Mouse (Mus musculus) 3134 (cell line): Measurements from ENCODE around the gene Zfp524.
"Not testable (repeated sequence)": the region's sequence is repeated elsewhere in the genome, so short reads cannot be mapped to it uniquely, and the experiment has no call there.

Experiments
- DNase-seq: peaks from one replicate; pipeline ENCODE4 v3.0.0-alpha.2; 2011; ENCODE audit warnings: low spot score; ENCODE audit not compliant: insufficient read length; ENCODE audit errors: extremely low read depth

Zfp524 gene

DNA sequence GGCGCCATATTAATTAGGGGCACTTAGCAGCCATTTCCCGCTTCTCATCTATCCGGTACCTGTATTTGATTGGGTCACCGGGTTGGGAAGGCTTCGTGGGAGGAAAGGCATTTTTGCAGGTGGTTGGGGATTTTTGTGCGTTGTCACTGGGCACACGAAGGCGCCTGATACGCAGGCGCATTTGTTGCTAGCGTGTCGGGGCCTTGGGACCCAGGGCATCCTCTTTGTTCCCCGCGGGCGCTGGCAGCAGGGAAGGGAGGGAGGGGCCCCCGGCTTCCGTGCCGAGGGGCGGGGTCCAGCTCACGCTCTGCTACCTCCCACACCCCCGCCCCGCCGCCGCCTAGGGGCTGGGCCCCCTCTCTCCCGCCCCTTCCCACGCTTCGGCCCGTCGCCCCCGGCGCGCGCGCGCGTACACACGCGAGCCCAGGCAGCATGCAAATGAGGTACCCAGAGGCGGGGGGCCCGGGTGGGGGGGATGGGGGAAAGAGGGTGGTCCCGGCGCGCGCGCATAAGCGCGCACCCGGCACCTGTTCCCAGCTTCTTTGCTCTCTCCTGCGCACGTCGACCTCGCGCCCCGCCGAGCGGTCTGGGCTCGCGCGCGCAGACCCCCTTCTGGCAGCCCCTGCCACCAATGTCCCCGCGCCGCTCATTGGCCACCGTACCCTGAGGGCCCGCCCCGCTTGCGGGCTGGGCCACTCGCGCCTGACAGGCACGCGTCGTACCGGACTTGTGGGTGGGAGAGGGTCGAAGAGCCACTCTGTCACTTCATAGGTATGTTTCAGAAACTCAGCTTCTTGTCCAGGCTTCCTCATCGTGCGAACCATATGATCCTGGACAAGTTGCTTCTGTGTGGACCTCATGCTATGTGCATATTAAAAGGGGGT, 1.1 kb downstream of the Zfp524 start, which contains the start of gene Gm44973:
Gene Gm44973 (plus strand): TSS at position 379 of the 884 bp plus-strand sequence.
- DNase-seq, result peak; percentile 94

DNA sequence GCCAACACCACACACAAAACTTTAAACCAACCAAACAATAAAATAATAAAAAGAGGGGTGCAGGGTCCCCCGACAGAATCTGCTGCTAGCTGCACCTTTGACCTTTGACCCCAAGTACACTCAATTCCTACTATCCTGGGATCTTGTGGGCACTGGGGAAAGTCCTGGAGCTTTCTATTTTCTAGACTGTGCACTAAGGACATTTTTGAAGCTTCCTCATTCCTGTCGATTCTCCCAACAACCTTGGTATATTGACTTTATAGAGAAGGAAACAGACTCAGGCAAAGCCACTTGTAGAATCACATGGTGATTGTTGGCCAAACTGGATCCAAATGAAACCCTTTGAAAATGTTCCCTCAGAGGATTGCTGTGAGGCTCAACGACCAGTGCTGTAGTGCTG, 1.8 kb downstream of the Zfp524 start:
- DNase-seq, result no peak

DNA sequence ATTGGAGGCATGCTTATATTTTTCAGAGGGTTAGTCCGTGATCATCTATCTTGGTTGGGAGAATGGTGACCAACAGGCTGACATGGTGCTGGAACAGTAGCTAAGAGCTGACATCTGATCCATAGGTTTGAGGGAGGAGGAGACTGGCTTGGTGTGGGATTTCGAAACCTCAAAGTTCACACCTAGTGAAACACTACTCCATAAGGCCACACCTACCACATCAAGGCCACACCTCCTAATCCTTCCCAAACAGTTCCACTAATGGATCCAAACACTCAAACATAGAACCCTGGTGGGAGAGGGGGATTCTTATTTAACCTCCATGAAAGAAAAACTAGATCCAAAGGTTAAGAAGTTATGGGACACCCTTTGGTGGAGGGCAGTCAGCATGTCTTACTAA, 2.7 kb downstream of the Zfp524 start:
- DNase-seq, result no peak

DNA sequence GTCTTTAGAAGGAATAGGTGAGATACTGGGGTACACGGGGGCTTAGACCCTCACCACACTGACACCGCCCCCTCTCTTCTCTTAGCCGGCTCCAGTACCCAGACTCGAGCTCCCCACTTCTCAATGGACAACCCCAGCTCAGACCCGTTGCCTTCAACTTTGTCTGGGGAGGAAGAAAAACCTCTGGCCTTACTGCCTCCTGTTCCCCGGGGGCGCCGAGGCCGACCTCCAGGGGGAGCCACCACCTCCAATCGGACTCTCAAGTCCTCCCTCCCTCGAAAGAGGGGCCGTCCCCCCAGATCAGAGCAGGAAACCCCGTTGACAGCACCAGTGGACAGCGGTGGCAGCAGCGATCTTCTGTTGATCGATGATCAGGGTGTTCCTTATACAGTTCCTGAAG, 3.1 kb downstream of the Zfp524 start:
- DNase-seq, result no peak

DNA sequence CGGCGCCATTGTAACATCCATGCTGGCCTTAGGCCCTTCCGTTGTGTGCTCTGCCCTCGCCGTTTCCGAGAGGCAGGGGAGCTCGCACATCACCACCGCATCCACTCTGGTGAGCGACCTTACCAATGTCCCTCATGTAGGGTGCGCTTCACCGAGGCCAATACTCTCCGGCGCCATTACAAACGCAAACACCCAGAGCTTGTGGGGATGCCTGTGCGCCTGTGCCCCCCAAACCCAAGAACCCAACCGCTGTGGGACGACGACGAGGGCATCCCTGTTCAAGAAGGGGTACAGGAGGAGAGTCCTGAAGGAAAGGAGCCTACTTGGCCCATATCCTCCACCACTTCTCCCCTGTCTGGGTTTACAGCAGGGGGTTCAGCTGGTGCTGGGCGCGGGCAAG, 3.7 kb downstream of the Zfp524 start:
- DNase-seq, result no peak

DNA sequence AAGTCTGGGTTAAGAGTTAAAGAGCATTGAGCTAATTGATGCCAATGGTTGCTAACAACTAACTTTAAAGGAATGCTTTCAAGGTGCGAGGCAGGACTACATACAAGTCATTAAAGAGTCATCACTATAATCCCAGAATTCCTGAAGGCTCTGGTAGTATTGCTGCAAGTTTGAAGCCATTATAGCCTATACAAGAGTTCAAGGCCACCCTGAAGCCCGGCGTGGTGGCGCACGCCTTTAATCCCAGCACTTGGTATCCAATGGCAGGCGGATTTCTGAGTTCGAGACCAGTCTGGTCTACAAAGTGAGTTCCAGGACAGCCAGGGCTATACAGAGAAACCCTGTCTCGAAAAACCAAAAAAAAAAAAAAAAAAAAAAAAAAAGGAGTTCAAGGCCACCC, 5.4 kb downstream of the Zfp524 start:
- DNase-seq, result not testable (repeated sequence)

DNA sequence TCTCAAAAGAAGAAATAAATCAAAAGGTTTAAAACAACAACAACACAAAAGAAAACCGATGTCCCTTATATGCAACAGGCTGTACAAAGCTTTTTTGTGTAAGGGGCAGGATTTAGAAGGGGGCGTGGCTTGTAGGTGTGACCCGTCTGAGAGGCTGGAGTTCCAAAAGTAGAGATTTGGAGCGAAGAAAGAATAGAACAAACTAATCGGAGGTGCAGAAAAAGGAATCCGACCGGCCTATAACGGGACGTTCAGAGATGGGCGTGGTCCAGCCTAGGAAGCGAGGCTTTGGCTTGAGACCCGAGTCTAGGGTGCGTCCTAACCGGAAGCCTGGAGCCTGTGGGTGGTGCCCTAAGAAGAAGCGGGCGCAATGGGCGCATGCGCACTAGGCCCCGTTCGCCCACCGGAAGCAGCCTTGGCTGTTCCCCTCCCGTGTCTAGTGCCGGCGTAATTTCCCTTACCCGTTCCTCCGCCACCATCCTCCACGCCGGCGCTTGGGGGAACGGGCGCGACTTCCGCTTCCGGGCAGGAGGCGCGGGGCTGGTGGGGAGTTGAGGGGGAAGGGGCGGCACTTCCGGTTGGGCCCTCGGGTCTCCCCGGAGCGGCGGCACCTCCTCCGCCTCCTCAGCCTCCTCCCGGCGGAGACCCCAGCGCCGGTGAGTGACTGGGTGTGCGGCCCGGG, 5.9 kb downstream of the Zfp524 start, which contains the start of the genes Zfp865 and Ccdc106:
Gene Zfp865 (plus strand): TSS at position 377 of the 682 bp plus-strand sequence.
Gene Ccdc106 (plus strand): TSS at position 554 of the 682 bp plus-strand sequence.
- peak; percentile 99 for DNase-seq

DNA sequence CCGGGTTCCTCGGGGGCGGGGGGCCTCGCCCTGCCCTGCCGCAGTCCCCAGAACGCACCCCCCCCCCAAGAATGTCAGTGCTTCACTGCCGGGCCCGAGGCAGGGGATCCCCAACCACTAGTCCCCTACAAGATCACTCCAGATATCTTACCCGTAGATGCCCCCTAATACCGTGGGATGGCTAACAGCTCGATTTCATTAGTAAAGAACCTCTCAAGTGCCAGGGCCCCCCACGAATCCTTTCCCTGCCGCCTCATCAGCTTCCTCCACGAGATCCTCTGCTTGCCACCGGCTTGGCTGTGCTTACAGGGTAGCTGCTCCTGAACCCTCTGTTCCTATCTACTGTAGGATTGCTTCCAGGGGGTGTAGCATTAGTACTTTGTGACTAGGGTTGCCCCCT, 6.5 kb downstream of the Zfp524 start:
- DNase-seq, result no peak

DNA sequence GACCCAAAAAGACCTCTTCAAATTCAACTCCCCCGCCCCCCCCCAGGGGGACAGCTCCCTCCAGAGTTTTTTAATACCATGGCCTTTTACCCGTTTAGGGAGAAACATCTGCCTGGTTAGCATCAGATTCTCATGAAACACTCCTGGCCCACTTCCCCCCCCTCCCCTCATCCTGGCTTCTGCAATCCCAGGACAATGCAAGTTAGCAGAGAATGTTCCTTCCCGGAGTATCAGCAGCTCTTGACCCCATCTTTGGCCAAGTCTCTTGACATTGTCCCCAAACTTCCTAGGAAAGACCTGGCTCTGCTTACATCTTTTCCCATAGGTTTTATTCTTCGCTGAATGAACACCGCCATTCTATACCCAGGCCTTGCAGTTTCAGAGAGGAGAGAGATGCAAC, 7.0 kb downstream of the Zfp524 start:
- no peak for DNase-seq

DNA sequence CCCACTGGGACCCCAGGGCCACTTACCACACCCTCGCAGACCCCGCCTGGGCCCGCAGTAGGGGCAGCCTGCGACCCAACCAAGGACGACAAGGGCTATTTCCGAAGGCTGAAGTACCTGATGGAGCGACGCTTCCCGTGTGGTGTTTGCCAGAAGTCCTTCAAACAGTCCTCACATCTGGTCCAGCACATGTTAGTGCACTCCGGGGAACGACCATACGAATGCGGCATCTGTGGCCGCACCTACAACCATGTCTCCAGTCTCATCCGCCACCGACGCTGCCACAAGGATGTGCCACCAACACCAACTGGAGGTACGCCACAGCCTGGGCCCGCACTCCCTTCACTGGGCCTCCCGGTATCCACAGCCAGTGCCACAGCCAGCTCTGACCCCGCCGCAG, 15.3 kb downstream of the Zfp524 start:
- no peak for DNase-seq

DNA sequence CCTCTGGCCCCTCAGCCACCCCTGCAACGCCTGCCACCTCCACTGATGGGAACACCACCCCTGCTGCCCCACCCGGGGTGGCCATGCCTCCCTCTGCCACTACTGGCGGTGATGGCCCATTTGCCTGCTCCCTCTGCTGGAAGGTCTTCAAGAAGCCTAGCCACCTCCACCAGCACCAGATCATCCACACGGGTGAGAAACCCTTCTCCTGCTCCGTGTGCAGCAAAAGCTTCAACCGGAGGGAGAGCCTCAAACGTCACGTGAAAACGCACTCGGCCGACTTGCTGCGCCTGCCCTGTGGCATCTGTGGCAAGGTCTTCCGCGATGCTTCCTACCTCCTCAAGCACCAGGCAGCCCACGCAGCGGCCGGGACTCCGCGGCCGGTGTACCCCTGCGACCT, 15.7 kb downstream of the Zfp524 start:
- DNase-seq, result no peak

DNA sequence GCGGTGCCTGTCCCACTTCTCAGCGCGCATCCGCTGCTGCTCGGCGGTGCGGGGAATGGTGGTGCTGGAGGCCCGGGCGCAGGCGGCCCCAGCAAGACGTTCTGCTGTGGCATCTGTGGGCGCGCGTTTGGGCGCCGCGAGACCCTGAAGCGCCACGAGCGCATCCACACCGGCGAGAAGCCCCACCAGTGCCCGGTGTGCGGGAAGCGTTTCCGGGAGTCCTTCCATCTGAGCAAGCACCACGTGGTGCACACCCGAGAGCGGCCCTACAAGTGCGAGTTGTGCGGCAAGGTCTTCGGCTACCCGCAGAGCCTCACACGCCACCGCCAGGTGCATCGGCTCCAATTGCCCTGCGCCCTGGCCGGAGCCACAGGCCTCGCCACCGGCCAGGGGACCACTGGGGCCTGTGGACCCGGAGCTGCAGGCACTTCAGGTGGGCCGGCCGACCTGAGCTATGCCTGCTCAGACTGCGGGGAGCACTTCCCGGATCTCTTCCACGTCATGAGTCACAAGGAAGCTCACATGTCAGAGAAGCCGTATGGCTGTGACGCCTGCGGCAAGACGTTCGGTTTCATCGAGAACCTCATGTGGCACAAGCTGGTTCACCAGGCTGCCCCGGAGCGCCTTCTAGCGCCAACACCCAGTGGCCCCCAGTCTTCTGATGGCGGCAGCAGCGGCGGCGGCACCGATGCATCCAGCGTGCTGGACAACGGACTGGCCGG, 16.5 kb downstream of the Zfp524 start:
- no peak for DNase-seq

DNA sequence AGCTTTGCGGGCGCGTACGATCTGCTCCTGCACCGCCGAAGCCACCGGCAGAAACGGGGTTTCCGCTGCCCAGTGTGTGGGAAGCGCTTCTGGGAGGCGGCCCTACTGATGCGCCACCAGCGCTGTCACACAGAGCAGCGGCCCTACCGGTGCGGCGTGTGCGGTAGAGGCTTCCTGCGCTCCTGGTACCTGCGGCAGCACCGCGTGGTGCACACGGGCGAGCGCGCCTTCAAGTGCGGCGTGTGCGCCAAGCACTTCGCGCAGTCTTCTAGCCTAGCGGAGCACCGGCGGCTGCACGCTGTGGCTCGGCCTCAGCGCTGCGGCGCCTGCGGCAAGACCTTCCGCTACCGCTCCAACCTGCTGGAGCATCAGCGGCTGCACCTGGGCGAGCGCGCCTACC, 17.3 kb downstream of the Zfp524 start:
- no peak for DNase-seq

DNA sequence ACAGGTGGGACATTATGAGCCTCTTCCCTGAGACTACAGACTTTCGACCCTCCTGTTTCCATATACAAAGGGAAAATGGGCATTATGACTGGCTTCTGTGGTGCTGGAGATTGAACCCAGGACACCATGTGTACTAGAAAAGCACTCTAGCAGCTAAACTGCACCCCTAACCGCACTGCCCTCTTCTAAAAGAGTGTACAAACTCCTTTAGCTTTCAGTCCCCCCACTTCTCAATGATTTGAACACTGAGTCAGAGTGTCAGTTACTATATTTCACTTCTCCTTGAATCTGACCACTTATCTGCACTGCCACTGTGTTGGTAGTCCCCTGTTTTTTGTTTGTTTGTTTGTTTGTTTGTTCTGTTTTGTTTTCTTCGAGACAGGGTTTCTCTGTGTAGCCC, 19.6 kb downstream of the Zfp524 start, which contains the start of gene 4632433K11Rik:
Gene 4632433K11Rik (plus strand): TSS at position 301 of the 400 bp plus-strand sequence.
- DNase-seq, result no peak

DNA sequence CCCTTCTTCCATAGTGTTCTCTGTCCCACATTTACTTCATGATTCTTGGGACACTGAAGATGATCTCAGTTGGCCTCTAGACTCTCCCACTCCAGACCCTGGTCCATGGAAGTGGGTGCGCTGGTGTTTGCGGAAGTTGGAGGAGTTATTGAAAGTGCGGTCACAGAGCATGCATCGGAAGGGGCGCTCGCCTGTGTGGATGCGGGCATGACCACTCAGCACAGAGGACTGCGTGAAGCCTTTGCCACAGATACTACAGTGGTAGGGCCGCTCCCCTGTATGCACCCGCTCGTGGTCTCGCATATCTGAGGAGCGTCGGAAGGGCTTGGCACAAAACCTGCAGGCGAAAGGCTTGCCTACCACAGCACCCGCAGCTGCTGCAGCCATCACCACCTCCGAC, 21.4 kb downstream of the Zfp524 start:
- DNase-seq, result no peak

DNA sequence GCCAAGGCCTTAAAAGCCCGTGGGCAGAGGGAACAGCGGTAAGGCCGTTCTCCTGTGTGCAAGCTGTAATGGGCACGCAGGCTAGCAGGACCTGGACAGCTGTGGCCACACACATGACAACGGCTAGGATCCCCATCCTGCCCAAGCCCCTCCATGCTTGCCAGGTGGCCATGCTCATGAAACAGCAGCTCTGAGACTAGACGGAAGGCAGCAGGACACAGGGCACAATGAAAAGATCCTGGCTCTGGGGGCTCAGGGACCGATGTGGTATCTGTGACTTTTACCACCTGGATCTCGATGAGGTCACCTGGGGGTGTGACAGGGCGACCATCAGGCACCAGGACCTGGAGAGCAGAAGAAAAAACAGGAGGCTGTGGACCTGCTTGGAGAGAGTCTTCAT, 21.9 kb downstream of the Zfp524 start:
- DNase-seq, result no peak

DNA sequence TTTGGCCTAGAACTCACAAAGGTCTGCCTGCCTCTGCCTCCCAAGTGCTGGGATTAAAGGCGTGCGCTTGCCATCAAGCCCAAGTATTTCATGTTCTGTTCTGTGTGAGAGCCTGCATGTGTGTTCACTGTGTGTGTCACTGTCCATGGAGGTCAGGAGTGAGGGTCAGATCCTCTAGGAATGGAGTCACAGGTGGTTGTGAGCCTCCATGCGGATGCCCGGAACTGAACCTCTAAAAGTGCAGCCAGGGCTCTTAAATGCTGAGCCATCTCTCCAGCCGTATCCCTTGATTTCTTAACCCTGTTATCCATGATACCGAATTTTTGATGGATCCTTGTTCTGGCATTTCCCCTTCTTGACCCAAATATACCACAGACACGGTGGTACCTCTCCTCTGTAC, 22.8 kb downstream of the Zfp524 start:
- no peak for DNase-seq

DNA sequence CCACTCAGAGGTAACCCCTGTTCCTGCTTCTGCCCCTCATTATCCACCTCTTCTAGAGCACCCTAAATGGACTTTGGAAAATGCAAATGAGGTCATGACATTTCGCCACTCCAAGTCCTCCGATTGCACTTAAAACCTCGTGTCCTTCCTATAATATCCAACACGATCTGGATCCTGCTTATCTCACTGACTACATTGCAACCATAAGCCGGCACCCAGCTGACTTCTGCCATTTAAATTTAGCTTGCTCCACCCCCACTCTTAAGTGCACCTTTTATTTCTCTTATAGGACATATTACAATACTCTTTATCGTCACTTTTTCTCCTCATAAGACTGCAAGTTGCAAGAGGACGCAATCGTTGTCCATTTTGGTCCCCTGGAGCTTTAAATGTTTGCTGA, 23.3 kb downstream of the Zfp524 start:
- no peak for DNase-seq

DNA sequence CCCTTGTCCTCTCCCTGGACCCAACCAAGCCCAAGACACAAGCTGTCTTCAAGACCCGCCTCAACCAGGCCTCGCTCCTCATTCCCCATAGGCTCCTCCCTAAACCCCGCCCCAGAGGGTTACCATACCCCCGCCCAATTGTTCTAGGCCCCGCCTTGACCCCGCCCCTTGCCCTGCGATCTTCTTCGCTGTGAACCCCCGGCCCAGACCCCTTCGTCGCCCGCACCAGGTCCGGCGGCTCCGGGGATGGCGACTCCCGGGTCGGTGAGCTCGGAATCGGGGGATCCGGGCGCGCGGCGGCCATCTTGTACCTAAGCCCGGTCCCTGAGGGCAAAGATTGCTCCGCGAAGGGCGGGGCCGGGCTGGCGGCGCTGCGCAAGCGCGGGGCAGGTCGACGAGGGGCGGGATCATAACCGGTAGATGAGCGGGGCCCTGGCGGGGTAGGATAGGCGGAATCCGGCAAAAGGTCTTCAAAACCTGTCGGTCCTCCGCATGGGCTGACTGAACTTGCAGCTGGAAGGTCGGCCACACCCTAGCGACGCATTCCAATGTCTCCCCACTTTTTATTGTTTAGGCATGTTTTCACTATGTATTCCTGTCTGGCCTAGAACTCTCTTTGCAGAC, 24.0 kb downstream of the Zfp524 start, which contains the start of gene Zfp784:
Gene Zfp784 (minus strand): TSS at position 338 of the 624 bp plus-strand sequence.
- DNase-seq, result peak; percentile 96

DNA sequence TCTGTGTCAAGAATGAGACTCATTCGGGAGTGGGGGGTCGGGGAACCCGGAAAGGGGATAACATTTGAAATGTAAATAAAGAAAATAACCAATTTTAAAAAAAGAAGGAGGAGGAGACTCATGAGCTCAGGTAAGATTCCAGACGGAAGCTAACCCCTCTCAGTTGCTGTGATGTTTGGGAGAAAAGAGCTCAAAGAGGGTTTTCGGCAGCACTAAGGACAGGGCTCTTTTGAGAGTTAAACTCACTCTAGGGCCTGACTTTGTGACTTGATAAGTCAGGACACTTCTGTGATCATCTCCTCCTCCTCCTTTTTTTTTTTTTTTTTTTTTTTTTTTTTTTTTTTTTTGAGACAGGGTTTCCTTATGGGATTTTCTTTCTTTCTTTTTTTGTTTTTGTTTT, 24.7 kb downstream of the Zfp524 start:
- DNase-seq, result no peak

DNA sequence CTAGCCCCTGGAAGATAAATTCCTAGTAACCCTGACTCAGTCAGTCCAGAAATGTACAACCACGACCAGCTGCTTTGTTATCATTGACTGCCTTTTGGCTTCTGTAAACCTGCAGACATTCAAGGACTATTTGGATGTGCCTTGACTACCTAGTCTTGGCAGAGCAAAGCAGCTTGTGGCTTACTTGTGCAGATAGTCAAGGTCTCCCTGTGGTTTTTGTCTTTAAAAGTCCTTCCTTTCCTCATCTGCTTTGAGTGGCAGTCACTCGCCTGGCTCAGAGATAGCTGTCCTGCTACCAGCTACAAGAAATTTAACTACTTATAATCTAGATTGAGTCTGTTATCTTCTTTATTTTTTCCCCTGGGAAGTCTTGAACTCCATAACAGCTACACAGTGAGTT, 30.8 kb downstream of the Zfp524 start:
- no peak for DNase-seq
